Mouse (Mus musculus) layer of hippocampus, postnatal 10 days (tissue): Measurements from ENCODE around the gene Jtb. TPM values are rescaled to one million over a fixed set of nuclear protein-coding genes. Genes with fewer than 3 reads are reported as not detected.
A peak's percentile ranks its signal among the peaks of the same experiment; 100 is the strongest.
"Not testable (repeated sequence)": the region's sequence is repeated elsewhere in the genome, so short reads cannot be mapped to it uniquely, and the experiment has no call there.

Source experiments
- DNase-seq, 2 experiments: peaks; one replicate each; pipeline ENCODE4 v3.0.0; 2021; ENCODE audit warnings: low spot score in 2 of 2
- total RNA-seq, 2 experiments: library from RNA; stranded (reverse); gene quantifications; 2 replicates each; pipeline ENCODE4 v1.2.3; 2021

The Jtb gene
- total RNA-seq, 2 experiments from 2014 or later = 50.2 to 59.4 TPM

DNA sequence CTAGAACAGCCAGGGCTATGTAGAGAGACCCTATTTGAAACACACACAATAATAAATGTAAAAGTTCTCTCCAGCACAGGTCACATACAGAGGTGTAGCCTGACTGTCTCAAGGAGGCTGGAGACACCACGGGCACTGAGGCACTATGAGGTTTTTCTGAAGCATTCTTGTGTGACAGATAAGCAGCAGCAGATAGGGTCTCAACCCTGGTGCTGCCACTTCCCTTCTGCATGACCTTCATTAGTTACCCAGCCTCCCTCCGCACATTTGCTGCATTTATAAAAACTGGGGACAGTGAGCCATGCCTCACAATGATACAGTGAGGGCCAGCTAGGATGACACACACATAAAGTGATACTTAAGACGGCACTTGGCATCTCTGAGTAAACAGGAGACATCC is 8.5 kb upstream of the Jtb start:
- no peak for DNase-seq

DNA sequence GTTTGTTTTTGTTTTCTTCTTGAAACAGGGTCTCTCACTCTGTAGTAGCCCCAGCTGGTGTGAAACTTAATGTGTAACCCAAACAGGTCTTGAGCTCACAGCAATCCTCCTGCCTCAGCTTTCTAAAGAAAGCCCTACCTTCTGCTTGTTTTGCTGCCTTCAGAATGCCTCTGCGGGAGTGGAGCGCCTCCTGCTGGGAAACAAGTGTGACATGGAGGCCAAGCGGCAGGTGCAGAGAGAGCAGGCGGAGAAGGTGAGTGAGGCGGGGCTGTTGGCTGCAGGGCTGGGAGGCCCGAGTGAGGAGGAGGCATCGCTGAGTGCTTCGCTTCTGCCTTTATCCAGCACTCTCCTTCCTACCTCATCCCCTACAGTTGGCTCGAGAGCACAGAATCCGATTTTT is 7.1 kb upstream of the Jtb start:
- DNase-seq = no peak

DNA sequence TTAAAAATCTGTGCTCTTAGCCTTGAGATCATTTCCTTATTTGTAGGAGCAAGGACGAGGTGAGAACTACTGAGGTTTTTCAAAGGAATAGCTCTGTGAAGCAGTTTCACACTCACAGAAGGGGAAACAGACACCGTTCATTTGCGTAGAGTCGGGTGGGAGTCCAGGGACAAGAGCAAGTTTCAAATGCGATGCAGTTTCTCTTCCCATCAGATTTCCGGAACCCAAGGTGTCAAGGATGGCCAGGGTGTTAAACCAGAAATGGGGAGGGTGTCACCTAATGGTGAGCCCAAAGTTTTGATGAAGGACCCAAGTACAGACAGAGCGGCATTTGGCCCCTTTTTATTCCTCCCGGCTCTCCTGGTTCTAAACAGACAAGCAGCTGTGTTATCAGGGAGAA is 322 bp upstream of the Jtb start:
- DNase-seq = no peak

DNA sequence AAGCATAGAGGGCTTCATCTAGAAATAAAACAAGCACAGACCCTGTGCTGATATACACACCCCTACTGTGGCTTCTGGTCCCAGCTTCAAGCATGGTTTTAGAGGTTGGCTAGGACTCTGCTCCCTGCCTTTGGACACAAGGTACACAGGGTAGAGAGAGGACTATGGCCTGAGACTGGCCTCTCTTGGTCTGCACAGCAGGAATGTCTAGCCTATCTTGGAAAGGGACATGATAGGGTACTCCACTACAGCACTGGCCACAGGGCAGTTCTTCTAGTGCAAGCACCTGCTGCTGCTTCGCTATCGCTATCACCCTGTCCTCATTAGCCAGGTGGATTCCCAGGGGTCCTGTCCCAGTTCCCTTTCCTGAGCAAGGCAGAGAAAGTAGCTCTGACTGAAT is 9.9 kb downstream of the Jtb start:
- DNase-seq = no peak

DNA sequence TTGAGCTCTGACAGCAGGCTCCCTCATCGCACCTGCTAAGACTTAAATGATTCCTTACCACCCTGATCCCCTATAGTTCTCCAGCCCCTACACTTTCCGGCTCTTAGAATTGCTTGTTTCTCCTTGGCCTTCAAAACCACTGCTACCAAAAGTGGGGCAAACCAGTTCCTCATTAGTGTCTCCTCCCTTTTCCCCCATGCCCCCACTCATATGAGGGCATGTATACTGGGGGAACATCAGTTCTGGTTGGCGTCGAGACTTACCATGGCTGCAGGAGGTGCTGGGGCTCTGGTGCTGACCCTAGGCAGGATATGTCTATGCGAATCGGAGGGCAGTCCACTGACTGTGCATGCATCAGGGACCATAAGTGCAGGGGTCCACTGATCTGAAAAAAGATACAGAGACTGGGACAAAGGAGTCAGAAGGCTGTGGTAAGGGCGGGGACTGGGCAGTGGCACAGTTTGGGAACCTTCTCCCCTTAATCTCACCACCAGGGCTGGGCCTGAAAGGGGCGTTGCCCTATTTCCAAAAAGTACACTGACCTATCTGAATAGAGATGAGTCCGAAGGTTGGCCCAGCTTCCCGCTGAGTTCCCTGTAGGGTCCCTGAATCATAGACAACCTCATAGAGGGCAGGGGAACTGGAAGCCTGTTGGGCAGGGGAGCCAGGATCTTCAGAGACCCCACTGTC is 10.4 kb downstream of the Jtb start:
- DNase-seq = no peak

DNA sequence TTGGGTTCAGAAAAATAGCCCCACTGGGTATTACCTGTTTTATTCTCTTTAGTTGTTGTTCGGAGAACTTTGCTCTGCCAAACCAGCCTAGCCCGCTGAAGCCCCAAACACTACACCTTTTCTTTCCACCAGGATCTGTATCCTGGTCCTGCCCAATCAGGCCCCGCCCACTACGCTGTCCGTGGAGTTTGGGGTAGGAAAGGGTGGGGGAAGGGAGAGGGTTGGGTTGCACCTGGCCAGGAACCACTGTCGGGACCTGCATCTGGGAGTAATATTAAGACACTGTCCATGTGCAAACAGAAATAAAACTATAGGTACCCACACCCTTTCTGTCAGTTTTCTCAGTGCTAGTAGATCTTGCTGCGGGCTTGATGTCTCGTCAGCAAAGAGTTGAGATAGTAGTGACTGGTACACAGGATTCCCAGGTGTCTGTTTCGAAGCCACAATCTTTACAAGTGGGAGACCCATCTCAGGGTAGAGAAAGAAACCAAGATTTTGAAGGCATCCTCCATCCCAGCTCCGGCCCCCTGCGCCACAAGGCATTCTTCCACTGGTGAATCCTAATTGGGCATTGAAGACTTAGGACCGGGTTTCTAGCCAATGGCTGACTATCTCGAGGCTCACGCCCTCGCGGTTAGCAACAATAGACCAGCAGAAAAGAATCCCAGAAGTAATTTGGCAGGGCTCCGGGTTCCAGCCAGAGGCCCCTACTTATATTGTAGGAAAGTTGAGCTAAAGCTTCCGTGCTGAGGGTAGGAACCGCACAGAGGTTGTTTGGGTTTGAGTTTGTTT is 11.8 kb downstream of the Jtb start, which contains the start of gene Creb3l4:
TSS of gene Creb3l4 (minus strand) at position 529 of the 792 bp plus-strand sequence.
- DNase-seq = no peak

DNA sequence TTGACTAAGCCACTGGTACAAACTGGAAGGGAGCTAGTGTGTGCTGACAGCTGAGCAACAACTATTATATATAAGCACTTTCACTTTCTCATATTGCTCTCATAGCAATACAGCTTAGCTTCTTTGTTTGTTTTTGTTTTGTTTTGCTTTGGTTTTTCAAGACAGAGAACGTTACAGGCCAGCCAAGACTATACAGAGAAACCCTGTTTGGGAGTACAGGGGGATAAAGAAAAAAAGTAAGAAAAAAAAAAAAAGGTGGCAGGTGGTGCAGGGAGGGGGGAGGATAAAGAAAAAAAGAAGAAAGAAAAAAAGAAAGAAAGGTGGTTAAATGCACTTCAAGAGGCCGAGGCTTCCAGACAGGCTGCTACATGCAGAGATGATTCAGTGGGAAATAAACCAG is 14.0 kb downstream of the Jtb start:
- no peak for DNase-seq

DNA sequence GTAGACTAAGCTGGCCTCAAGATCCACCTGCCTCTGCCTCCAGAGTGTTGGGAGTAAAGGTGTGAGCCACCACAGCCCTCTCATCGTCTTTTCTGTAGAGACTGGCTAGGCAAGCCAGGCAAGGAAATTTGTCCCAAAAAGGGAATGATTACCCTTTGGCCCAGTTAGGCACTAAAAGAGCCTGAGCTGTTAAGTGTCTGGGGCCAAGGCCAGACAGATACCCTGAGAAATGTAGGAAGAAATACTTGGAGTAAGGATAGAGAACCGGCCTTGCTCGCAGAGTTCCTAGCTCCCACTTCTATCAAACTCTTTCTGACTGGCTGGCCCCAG is 16.2 kb downstream of the Jtb start:
- no peak for DNase-seq

DNA sequence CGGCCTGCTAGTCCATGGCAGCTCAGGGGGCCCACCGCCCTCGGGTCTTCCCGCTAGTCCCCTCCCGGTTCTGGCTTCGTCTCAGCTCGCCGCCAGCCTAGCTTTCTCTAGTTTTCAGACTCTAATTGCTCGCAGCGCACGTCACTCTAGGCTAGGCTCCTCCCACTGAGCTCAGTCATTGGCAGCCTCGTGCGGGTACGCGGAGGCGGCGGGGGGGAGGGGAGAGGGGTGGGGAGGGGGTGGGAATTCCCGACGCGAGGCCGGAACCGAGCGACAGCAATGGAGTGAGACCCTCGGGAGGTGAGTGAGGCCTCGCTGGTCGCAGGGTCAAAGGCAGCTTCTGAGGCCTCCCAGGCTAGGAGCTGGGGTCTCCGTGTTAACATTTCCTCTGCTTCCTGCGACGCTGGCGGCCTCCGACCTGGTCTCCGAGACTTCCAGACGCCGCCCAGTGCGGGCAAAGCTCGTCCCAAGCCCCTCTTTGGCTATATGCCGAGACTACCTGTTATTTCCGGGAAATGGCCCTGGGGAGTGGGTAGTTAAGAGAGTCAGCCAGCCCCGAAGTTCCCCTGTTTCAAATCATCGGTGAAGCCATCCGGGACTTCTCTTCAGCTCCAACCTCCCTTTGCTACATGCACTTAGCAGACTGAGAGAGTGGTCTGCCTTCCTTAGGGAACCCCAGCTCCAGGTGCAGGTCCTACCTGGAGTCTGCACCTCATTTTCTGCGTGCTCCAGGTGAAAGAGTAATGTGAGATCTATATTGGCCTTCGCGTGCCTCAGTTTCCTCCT is 16.8 kb downstream of the Jtb start, which contains the start of gene Slc39a1:
TSS of gene Slc39a1 (plus strand) at position 213 of the 786 bp plus-strand sequence.
- DNase-seq = peak; percentile 91 to 92

DNA sequence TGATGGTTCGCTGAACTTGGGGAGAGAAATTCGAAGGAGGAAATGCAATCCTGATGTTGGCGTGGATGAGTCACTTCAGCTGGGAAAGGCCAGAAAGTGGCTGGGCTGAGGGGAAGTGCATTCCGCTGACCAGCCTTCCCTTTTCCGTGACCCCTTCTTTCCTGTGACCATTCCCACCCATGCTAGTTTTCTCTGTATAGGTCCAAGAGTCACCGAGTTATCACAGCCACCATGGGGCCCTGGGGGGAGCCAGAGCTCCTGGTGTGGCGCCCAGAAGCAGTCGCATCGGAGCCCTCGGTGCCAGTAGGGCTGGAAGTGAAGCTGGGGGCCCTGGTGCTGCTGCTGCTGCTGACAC is 17.3 kb downstream of the Jtb start:
- DNase-seq = peak in 1 of 2 experiments; percentile 37

DNA sequence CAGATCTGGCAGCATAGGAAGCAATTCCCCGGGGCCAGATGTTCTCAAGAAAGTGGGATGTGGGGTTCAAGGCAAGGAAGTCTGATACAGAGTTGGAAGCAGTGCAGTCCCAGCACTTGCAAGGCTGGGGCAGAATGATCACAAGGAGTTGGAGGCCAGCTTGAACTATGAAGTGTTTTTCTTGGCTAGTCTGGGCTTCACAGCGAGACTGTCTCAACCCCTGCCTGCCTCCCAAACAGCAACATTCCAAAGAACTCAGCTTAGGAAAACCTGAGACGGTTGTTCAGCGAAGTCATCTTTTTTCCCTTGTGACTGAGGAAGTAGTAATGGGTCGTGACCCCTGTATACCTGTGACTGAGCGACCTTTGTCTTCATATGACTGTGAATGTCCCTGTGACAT is 19.4 kb downstream of the Jtb start:
- no peak for DNase-seq

DNA sequence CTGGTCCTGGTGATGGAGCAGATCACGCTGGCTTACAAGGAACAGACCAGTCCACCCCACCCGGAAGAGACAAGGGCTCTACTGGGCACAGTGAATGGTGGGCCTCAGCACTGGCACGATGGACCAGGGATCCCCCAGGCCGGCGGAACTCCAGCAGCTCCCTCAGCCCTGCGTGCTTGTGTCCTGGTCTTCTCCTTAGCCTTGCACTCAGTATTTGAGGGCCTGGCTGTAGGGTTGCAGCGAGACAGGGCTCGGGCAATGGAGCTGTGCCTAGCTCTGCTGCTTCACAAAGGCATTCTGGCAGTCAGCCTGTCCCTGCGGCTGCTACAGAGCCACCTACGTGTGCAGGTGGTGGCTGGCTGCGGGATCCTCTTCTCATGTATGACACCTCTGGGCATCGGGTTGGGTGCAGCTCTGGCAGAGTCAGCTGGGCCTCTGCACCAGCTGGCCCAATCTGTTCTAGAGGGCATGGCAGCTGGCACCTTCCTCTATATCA is 20.4 kb downstream of the Jtb start:
- DNase-seq = not testable (repeated sequence)

DNA sequence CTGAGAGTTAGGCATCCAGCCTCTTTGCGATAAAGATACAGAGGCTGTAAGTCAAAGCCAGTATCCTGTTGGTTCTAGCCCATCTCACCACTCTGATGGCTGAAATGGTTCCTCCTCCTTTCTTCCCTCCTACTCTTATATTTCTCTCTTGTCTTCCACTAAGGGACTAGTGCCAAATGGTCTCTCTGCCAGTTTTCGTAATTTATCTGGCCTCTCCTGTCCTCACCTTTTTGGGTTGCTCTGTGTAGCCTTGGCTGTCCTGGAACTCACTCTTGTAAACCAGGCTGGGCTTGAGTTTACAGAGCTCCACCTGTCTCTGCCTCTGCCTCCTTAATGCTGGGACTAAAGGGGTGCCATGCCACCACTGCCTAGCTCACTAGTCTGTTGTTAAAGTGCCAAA is 21.3 kb downstream of the Jtb start:
- DNase-seq = not testable (repeated sequence)

DNA sequence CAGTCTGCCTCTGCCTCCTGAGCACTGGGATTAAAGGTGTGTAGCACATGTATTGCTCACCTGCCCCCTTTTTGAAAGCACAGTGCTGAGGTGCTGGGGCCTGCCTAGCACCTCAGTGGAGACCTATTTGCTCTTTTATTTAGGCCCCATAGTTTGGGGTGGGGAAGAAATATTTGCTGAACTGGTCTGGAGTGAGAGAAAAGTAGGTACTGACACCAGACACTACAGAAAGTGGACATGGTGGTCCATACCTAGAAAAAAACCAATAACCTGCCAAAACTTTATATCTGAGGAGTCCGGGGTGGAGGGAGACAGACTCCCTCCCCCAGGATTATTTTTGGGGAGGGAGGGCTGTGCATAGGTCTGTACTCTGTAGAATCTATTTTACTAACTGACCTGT is 21.8 kb downstream of the Jtb start:
- not testable (repeated sequence) for DNase-seq

DNA sequence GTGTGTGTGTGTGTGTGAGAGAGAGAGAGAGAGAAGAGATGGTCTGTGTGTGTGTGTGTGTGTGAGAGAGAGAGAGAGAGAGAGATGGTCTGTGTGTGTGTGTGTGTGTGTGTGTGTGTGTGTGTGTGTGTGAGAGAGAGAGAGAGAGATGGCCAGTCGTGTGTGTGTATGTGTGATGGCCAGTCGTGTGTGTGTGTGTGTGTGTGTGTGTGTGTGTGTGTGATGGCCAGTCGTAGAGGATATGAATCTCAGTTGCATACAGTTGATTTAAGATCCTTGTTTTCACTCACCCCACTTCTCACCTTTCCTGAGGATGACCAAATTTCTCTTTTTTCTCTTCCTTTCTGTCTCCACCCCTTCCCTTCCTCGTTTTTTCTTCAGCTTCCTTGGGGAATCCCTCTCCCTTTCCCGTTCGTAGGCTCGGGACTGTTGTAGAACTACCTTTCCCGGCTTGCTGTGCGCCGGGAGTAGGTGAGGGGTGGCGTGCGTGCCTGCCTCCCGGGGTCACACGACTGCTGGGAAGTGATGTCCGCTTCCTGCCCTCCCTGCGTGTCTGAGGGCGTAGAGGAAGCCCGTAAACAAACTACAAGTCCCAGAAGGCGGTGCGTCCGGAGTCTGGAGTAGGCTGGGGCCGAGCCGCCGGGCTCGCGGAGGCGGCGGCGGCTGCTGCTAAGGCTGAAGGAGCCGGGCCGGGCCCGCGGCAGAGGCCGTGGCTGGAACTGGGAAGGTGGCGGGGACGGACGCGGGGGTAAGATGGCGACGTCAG is 22.4 kb downstream of the Jtb start, which contains the start of gene Crtc2:
TSS of gene Crtc2 (plus strand) at position 511 of the 766 bp plus-strand sequence.
- peak; percentile 92 to 94 for DNase-seq

DNA sequence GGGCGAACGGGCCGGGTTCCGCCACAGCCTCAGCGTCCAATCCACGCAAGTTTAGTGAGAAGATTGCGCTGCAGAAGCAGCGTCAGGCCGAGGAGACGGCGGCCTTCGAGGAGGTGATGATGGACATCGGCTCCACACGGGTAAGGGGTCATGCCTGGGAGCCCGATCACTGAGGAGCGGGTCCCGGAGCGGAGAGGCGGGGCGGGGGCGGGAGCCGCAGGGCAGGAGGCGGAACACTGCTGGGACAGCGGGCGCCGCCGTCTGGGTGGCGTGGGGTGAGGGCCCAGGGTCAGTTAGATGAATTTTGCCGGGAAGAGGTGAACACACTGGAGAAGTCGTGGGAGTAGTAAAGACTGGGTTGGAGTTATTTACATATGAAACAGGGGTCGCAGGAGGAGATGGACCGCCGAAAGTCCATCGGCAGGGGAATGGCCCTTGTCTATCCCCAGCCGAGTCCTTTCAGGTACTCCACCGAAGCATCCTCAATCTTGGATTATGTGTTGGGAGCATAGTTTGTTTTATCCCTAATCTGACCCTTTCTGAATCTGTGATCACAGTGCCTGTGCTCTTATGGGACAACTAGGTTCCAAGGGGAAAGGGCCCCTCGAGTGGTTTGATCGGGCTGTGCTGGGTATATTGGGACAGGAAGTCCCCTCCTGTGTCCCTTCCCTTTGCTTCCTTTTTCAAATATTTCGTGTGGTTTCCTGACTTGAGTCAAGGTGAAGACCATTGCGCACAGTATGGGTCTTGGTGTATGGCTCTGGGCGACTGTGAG is 23.2 kb downstream of the Jtb start:
- DNase-seq = no peak

DNA sequence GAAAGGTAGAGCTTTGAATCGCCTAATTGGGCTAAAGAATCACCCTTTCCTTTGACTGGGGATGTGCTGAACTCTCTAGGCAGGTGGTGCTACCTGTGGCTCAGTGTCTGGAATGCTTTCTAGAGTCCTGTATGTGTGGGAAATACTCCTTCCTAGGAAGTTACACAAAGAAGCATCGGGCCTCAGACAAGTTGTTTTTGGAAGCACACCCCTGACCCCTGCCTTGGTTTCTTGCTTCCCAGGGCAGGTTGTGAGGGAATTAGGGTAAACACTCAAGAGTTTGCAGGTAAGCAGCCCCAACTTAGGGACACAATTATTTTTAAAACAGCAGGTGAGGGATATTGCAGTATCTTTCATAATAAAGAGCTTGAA is 23.8 kb downstream of the Jtb start:
- DNase-seq = no peak

DNA sequence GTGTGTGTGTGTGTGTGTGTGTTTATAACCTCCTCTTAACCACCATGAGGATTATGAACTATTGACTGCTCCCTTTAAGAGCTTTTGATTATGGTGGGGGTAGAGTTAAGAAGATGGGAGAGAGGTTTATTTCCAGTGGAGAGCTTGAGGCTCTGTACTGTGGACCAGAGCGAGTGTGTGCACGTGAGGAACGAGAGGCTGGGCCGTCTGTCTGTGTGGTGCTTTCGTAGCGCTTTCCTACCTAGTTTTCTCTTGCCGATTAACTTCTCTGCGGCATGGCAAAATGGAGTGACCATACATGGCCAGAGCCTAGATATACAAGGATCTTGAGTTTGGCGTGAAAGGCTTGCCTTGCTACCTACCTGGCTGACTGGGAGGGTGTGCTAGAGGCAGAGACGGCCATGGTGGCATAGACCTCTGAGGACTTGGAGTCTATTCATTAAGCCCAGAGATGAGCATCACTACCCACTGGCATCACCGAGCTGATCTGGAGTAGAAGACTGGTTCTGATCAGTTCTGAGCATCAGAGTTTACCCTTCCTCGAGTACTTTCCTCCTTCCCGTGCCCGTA is 24.5 kb downstream of the Jtb start:
- DNase-seq = no peak

DNA sequence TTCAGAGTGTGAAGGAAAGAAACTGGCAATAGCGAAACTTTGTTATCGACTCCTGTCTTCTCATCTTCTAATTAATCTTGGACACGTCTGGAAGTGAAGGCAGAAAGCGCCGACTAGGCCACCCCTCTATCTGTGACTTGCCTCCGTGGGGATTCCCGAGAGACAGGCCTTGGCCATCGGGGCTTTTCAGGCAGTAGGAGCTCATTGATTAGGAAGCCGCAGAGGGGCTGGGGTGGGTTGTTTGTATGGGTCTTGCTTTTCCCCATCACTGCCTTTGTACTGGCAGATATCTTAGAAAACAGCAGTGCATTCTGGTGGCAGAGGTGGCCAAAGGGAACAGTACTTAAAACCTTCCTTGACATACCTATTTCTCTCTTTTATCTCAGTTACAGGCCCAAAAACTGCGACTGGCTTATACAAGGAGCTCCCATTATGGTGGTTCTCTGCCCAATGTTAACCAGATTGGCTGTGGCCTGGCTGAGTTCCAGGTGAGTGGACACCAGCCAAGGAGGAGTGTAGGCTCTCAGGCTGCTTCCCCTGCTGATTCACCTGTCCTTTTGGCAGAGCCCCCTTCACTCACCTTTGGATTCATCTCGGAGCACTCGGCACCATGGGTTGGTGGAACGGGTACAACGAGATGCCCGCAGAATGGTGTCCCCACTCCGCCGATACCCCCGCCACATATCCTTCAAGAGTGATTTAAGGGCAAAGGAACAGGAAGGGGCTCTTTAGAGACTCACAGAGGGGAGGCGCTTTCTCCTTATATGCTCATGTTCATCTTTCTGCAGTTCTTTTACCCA is 25.5 kb downstream of the Jtb start:
- no peak for DNase-seq
